Mouse (Mus musculus) frontal cortex, adult 2 months (tissue): Measurements from ENCODE around the gene Tmem150a. TPM values are rescaled to one million over a fixed set of nuclear protein-coding genes. Genes with fewer than 3 reads are reported as not detected.
A peak's percentile ranks its signal among the peaks of the same experiment; 100 is the strongest.

Source experiments
- DNase-seq, 2 experiments: peaks; one replicate each; pipeline ENCODE4 v3.0.0; 2022; ENCODE audit warnings: low spot score in 1 of 2; ENCODE audit errors: extremely low spot score in 1 of 2
- polyA plus RNA-seq: library from polyadenylated mRNA; depleted of rRNA; stranded (reverse); fragments of >200 nt; gene quantifications from 2 replicates; pipeline ENCODE4 v1.2.3, GENCODE M21; 2012; rRNA removed

Gene Tmem150a
- polyA plus RNA-seq, 1 experiment: 33.5 TPM

DNA sequence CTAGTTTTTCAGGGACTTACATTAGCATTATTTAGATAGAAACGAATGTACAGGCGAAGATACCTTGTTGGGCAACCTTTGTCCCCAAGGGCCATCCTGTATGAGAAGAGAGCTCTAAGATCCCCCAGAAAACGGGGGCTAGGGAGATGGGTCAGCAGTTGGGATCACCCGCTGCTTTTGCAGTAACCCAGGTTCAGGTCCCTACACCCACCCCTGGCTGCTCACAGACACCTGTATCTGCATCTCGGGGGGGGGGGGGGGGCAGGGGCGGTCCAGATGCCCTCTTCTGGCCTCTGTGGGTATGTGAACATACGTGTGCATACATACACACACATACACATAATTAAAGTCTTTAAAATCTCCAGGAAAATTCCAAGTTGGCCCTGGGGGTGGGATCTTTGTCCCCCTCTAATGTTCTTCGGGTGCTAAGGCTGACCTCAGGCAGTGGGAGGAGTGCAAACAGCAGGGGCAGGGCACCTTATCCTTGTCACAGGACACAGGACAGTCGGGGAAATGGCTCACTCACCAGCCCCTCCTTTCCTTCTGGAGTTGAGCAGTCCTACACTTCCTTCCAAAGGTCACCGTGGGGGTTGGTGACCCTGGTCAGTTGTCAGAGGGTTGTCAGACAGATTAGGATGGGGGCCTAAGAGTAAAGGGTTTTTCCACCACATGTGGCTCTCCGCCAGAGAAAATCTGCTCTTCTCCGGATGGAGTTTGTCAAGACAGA is 35.7 kb downstream of the Tmem150a start:
- no peak for DNase-seq

DNA sequence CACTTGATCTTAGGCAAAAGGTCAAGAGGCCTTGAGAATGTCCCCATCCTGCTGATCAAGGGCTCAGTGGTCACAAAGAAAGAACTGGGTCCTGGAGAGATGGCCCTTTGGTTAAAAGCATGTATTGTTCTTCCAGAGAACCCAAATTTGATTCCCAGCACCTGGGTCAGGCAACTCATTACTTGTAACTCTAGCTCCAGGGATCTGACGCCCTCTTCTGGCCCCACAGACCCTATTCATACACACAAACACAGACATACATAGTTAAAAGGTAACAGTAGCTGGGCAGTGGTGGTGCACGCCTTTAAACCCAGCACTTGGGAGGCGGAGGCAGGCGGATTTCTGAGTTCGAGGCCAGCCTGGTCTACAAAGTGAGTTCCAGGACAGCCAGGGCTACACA is 37.1 kb downstream of the Tmem150a start:
- no peak for DNase-seq

DNA sequence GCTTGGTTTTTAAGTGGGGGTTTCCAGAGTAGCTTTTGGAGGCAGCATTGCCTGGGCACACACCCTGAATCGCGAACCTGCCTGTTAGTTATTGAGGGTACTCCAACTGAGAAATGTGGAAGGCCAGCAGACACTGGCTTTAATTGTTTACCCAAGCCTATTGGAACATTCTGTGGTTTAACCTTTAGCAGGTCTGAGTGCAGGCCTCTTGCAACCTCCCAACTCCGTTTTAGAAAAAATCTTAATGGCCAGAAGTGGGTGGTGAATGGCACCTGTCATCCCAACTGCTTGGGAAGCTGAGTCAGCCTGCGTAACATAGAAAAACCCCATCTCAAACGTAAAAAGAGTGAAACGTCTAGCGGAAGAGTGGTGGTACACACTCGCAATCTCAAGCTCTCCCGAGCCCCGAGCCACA is 41.6 kb downstream of the Tmem150a start:
- DNase-seq: no peak

DNA sequence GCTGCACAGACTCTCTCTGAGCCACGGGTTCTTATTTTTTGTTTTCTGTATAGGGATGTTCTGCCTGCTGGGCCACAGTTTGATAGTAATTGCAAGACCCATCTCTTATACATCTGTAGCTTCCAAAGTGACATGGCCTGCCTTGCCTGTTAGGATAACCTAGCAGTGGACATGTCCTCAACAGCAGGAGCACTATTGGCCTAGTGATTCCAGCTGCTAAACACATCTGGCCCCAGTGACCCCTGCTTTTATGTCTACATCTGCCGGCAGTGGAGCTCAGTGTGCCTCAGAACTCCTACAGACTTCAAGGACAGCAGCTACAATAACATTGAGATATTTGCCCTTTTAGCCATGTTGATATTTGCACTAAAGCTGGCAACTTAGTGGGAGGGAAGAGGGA is 44.7 kb downstream of the Tmem150a start:
- DNase-seq: no peak

DNA sequence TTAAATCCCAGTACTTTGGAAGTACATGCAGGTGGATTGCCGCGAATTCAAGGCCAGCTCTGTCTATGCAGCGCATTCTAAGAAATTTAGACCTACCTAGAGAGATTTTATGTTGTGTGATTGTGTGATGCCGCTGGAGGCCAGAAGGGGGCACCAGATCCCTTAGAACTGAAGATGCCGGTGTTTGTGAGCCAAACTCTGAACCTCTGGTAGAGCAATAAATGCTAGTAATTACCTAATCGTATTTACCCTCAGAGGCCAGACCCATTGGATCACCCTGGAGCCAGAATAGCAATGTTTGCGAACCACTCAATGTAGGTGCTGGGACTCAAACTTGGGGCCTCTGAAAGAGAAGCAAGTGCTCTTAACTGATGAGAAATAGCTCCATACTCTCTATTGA is 46.6 kb downstream of the Tmem150a start:
- DNase-seq: peak; percentile 46 to 85

DNA sequence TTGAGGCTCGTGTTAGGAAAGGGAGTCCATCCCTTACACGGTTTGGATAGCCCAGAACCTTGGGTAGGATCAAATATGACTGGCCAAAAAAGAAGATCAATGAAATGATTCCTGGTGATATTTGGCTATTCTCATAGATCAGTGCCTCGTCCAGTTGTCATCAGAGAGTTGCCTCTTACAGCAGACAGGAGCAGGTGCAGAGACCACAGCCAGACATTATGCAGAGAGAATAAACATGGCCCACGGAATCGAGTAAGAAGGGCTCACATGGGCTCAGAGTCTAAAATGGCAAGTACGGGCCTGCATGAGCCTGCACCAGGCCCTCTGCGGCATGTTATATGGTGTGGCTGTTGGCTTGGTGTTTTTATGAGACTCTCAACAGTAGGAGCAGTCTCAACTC is 50.1 kb downstream of the Tmem150a start:
- no peak for DNase-seq

DNA sequence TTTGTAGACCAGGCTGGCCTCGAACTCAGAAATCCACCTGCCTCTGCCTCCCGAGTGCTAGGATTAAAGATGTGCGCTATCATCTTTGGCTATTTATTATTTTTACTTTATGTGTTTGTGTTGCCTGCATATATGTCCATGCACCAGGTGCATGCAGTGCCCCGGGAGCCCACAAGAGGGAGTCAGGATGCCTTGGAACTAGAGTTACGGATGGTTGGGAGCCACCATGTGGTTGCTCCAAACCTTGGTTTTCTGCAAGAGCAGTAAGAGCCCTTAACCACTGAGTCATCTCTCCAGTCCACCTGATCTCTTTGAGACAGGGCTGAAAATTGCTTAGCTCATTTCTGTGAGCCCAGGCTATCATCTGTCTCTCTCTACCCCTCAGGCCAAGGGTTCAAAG is 51.9 kb downstream of the Tmem150a start:
- DNase-seq: peak; percentile 66 to 92

Other genes with a start within 250 kb of the Tmem150a start
- gene Atoh8, start 119.9 kb upstream of the Tmem150a start, polyA plus RNA-seq: 1.5 and 2.3 TPM in 2 replicates
- gene Sftpb, start 50.8 kb upstream of the Tmem150a start, polyA plus RNA-seq: not detected in 2 replicates
- gene Usp39, start 10.3 kb upstream of the Tmem150a start, polyA plus RNA-seq: 30.2 and 31.8 TPM in 2 replicates
- gene 0610030E20Rik, start 8.1 kb upstream of the Tmem150a start, polyA plus RNA-seq: 17.7 and 20.0 TPM in 2 replicates
- gene Rnf181, start 11.5 kb downstream of the Tmem150a start, polyA plus RNA-seq: 87.6 and 99.4 TPM in 2 replicates
- gene Vamp5, start 25.0 kb downstream of the Tmem150a start, polyA plus RNA-seq: 8.7 and 13.3 TPM in 2 replicates
- gene Vamp8, start 35.3 kb downstream of the Tmem150a start, polyA plus RNA-seq: 34.0 and 36.6 TPM in 2 replicates
- 20.3 and 24.4 TPM in 2 replicates for gene Ggcx, start 58.9 kb downstream of the Tmem150a start, polyA plus RNA-seq
- 221 and 223 TPM in 2 replicates for gene Mat2a, start 84.1 kb downstream of the Tmem150a start, polyA plus RNA-seq
- gene Sh2d6, start 166.3 kb downstream of the Tmem150a start, polyA plus RNA-seq: 1.8 and 2.3 TPM in 2 replicates
- gene Capg, start 188.9 kb downstream of the Tmem150a start, polyA plus RNA-seq: 3.5 and 4.7 TPM in 2 replicates
- gene Elmod3, start 243.0 kb downstream of the Tmem150a start, polyA plus RNA-seq: 24.0 and 25.0 TPM in 2 replicates
- gene Retsat, start 243.0 kb downstream of the Tmem150a start, polyA plus RNA-seq: 10.1 TPM in 2 replicates